Mouse (Mus musculus): ENCODE results near the gene Fam162a. TPM values are rescaled to one million over a fixed set of nuclear protein-coding genes. Genes with fewer than 3 reads are reported as not detected.
A peak's percentile ranks its signal among the peaks of the same experiment; 100 is the strongest.
"Not testable (repeated sequence)": the region's sequence is repeated elsewhere in the genome, so short reads cannot be mapped to it uniquely, and the experiment has no call there.

Gene Fam162a
- polyA plus RNA-seq, 1 experiment from 2014 or later: 320 TPM

GRCm38 (mm10) chr16:36054920-36055319 lies 16.5 kb downstream of the Fam162a start:
- Histone ChIP-seq H3K4me2 (replicated peaks) (no peak overlapping the region), H3K27ac (no peak overlapping the region), H3K36me3 (peaks cover 29% of the 10 kb centered on the region), H3K27me3 (no peaks in the 10 kb centered on the region), H3K9me3 (no peaks in the 10 kb centered on the region), H3K9ac (no peak overlapping the region), H3K4me1 (no peaks in the 10 kb centered on the region), H3K4me3 (no peak overlapping the region)
- 93% methylated on average over 8 of the region's 8 CpGs for WGBS
- no peak for ATAC-seq (ENCODE audit: insufficient number of reproducible peaks, insufficient read depth, low FRiP score, low TSS enrichment)

- 83% methylated on average over 6 of the region's 6 CpGs for whole genome bisulfite sequencing
- no peak for ATAC-seq (ENCODE audit: insufficient number of reproducible peaks, insufficient read depth, low FRiP score, low TSS enrichment)
These were observed 17.7 kb downstream of the Fam162a start for GRCm38 (mm10) chr16:36053524-36054275.

GRCm38 (mm10) chr16:36051491-36051890 lies 19.9 kb downstream of the Fam162a start:
- H3K27ac ChIP-seq: no peak overlapping the region
- H3K9ac ChIP-seq: no peak overlapping the region
- ATAC-seq (ENCODE audit: insufficient number of reproducible peaks, insufficient read depth, low FRiP score, low TSS enrichment): no peak
- H3K27me3 ChIP-seq: no peaks in the 10 kb centered on the region
- H3K4me1 ChIP-seq: no peaks in the 10 kb centered on the region
- H3K4me3 ChIP-seq: no peak overlapping the region
- 72% methylated on average over 6 of the region's 6 CpGs for WGBS
- peaks cover 61% of the 10 kb centered on the region for H3K36me3 ChIP-seq
- no peak overlapping the region for H3K4me2 ChIP-seq (replicated peaks)
- no peaks in the 10 kb centered on the region for H3K9me3 ChIP-seq

More at GRCm38 (mm10) chr16:36053524-36054275, 17.7 kb downstream of the Fam162a start:
- Histone ChIP-seq H3K9me3 (no peaks in the 10 kb centered on the region), H3K36me3 (peaks cover 41% of the 10 kb centered on the region), H3K4me3 (no peak overlapping the region), H3K4me2 (replicated peaks) (no peak overlapping the region), H3K4me1 (no peaks in the 10 kb centered on the region), H3K27ac (no peak overlapping the region), H3K9ac (no peak overlapping the region), H3K27me3 (no peaks in the 10 kb centered on the region)

- no peak overlapping the region for H3K27ac ChIP-seq
- no peaks in the 10 kb centered on the region for H3K9me3 ChIP-seq
- no peak for ATAC-seq (ENCODE audit: insufficient number of reproducible peaks, insufficient read depth, low FRiP score, low TSS enrichment)
- 88% methylated on average over 4 of the region's 4 CpGs for WGBS
- H3K4me2 ChIP-seq (replicated peaks): no peak overlapping the region
- H3K9ac ChIP-seq: no peak overlapping the region
- H3K4me3 ChIP-seq: no peak overlapping the region
- peaks cover 2% of the 10 kb centered on the region for H3K4me1 ChIP-seq
- H3K36me3 ChIP-seq: peaks cover 91% of the 10 kb centered on the region
- no peaks in the 10 kb centered on the region for H3K27me3 ChIP-seq
These were observed 23.9 kb downstream of the Fam162a start for GRCm38 (mm10) chr16:36047538-36047937.

GRCm38 (mm10) chr16:36043964-36044363 lies 27.4 kb downstream of the Fam162a start:
- Histone ChIP-seq H3K27me3 (no peaks in the 10 kb centered on the region), H3K27ac (no peak overlapping the region), H3K9ac (no peak overlapping the region), H3K4me1 (peaks cover 10% of the 10 kb centered on the region), H3K9me3 (no peaks in the 10 kb centered on the region), H3K36me3 (peaks cover 62% of the 10 kb centered on the region), H3K4me3 (no peak overlapping the region), H3K4me2 (replicated peaks) (no peak overlapping the region)
- WGBS: 90% methylated on average over 4 of the region's 4 CpGs
- no peak for ATAC-seq (ENCODE audit: insufficient number of reproducible peaks, insufficient read depth, low FRiP score, low TSS enrichment)

- peaks cover 10% of the 10 kb centered on the region for H3K4me1 ChIP-seq
- H3K4me3 ChIP-seq: no peak overlapping the region
- ATAC-seq (ENCODE audit: insufficient number of reproducible peaks, insufficient read depth, low FRiP score, low TSS enrichment): no peak
- 87% methylated on average over 10 of the region's 10 CpGs for WGBS
- no peak overlapping the region for H3K9ac ChIP-seq
- peaks cover 53% of the 10 kb centered on the region for H3K36me3 ChIP-seq
- no peaks in the 10 kb centered on the region for H3K9me3 ChIP-seq
- H3K27me3 ChIP-seq: no peaks in the 10 kb centered on the region
- no peak overlapping the region for H3K4me2 ChIP-seq (replicated peaks)
- no peak overlapping the region for H3K27ac ChIP-seq
These were observed 28.3 kb downstream of the Fam162a start for GRCm38 (mm10) chr16:36043073-36043472.

- H3K4me2 ChIP-seq (replicated peaks): peak overlapping the region; percentile 60
- H3K36me3 ChIP-seq: peaks cover 41% of the 10 kb centered on the region
- no peak for ATAC-seq (ENCODE audit: insufficient number of reproducible peaks, insufficient read depth, low FRiP score, low TSS enrichment)
- WGBS: 30% methylated on average over 11 of the region's 11 CpGs
- H3K27me3 ChIP-seq: no peaks in the 10 kb centered on the region
- H3K4me1 ChIP-seq: peaks cover 10% of the 10 kb centered on the region
- H3K9me3 ChIP-seq: no peaks in the 10 kb centered on the region
- peak overlapping the region; percentile 64 for H3K4me3 ChIP-seq
- peak overlapping the region; percentile 89 for H3K27ac ChIP-seq
- H3K9ac ChIP-seq: peak overlapping the region; percentile 67
These were observed 29.8 kb downstream of the Fam162a start for GRCm38 (mm10) chr16:36041625-36042020.

- 2% methylated on average over 39 of the region's 39 CpGs for WGBS
- H3K9ac ChIP-seq: peak within 1 kb of the TSS; percentile 67
- peak within 1 kb of the TSS; percentile 64 for H3K4me3 ChIP-seq
- H3K27me3 ChIP-seq: no peaks in the 10 kb centered on the region
- peak within 1 kb of the TSS; percentile 89 for H3K27ac ChIP-seq
- no peaks in the 10 kb centered on the region for H3K9me3 ChIP-seq
- H3K4me2 ChIP-seq (replicated peaks): peak within 1 kb of the TSS; percentile 60
- H3K4me1 ChIP-seq: peaks cover 10% of the 10 kb centered on the region
- ATAC-seq (ENCODE audit: insufficient number of reproducible peaks, insufficient read depth, low FRiP score, low TSS enrichment): peak; percentile 95
- peaks cover 36% of the 10 kb centered on the region for H3K36me3 ChIP-seq
These were observed 30.5 kb downstream of the Fam162a start, which contains the start of gene Wdr5b for GRCm38 (mm10) chr16:36040640-36041624. Gene Wdr5b (plus strand): TSS chr16:36041190.

- not testable (repeated sequence) for ATAC-seq (ENCODE audit: insufficient number of reproducible peaks, insufficient read depth, low FRiP score, low TSS enrichment)
These were observed 43.3 kb downstream of the Fam162a start for GRCm38 (mm10) chr16:36028120-36028519.

GRCm38 (mm10) chr16:36016335-36016734 lies 55.1 kb downstream of the Fam162a start:
- Histone ChIP-seq H3K9me3 (no peaks in the 10 kb centered on the region), H3K4me2 (replicated peaks) (no peak overlapping the region), H3K4me3 (no peak overlapping the region), H3K9ac (no peak overlapping the region), H3K4me1 (no peaks in the 10 kb centered on the region), H3K36me3 (peaks cover 13% of the 10 kb centered on the region), H3K27me3 (no peaks in the 10 kb centered on the region), H3K27ac (no peak overlapping the region)
- ATAC-seq (ENCODE audit: insufficient number of reproducible peaks, insufficient read depth, low FRiP score, low TSS enrichment): no peak
- 86% methylated on average over 1 of the region's 1 CpGs for WGBS

More at GRCm38 (mm10) chr16:36028120-36028519, 43.3 kb downstream of the Fam162a start:
- not testable (repeated sequence) for H3K27me3 ChIP-seq; H3K4me1 ChIP-seq; H3K4me2 ChIP-seq (replicated peaks); H3K9ac ChIP-seq; H3K9me3 ChIP-seq; H3K27ac ChIP-seq; H3K4me3 ChIP-seq
- peaks cover 21% of the 10 kb centered on the region for H3K36me3 ChIP-seq
- 83% methylated on average over 1 of the region's 2 CpGs for WGBS

GRCm38 (mm10) chr16:36008396-36008795 lies 63.0 kb downstream of the Fam162a start:
- Histone ChIP-seq H3K27me3 (no peaks in the 10 kb centered on the region), H3K4me3 (no peak overlapping the region), H3K9ac (no peak overlapping the region), H3K4me2 (replicated peaks) (no peak overlapping the region), H3K9me3 (no peaks in the 10 kb centered on the region), H3K4me1 (no peaks in the 10 kb centered on the region), H3K27ac (no peak overlapping the region), H3K36me3 (peaks cover 16% of the 10 kb centered on the region; the same call in 1 of the 2 replicates)
- no peak for ATAC-seq (ENCODE audit: insufficient number of reproducible peaks, insufficient read depth, low FRiP score, low TSS enrichment)
- 88% methylated on average over 3 of the region's 3 CpGs for WGBS
